Mouse (Mus musculus): Measurements from ENCODE around the gene Rac3. TPM values are rescaled to one million over a fixed set of nuclear protein-coding genes. Genes with fewer than 3 reads are reported as not detected.

The Rac3 gene
- polyA plus RNA-seq, 1 experiment from 2014 or later = 28.8 TPM

Other genes starting within 250 kb of the Rac3 start
- 187 and 250 TPM in 2 replicates for gene Mrpl12, start 236.9 kb upstream of the Rac3 start, polyA plus RNA-seq (2016; fragmentation: Nextera tagmentation; extraction: Ambion mirVana)
- gene Slc25a10, start 229.6 kb upstream of the Rac3 start, polyA plus RNA-seq (2016; fragmentation: Nextera tagmentation; extraction: Ambion mirVana) = 69.0 and 71.8 TPM in 2 replicates
- 0.26 and 1.1 TPM in 2 replicates for gene Gcgr, start 190.8 kb upstream of the Rac3 start, polyA plus RNA-seq (2016; fragmentation: Nextera tagmentation; extraction: Ambion mirVana)
- 223 and 235 TPM in 2 replicates for gene Mcrip1, start 171.7 kb upstream of the Rac3 start, polyA plus RNA-seq (2016; fragmentation: Nextera tagmentation; extraction: Ambion mirVana)
- 0.25 and 0.26 TPM in 2 replicates for gene Ppp1r27, start 170.3 kb upstream of the Rac3 start, polyA plus RNA-seq (2016; fragmentation: Nextera tagmentation; extraction: Ambion mirVana)
- gene P4hb, start 148.2 kb upstream of the Rac3 start, polyA plus RNA-seq (2016; fragmentation: Nextera tagmentation; extraction: Ambion mirVana) = 613 and 656 TPM in 2 replicates
- gene Arhgdia, start 139.8 kb upstream of the Rac3 start, polyA plus RNA-seq (2016; fragmentation: Nextera tagmentation; extraction: Ambion mirVana) = 742 and 814 TPM in 2 replicates
- gene Alyref, start 123.1 kb upstream of the Rac3 start, polyA plus RNA-seq (2016; fragmentation: Nextera tagmentation; extraction: Ambion mirVana) = 720 and 728 TPM in 2 replicates
- gene Anapc11, start 123.0 kb upstream of the Rac3 start, polyA plus RNA-seq (2016; fragmentation: Nextera tagmentation; extraction: Ambion mirVana) = 201 and 207 TPM in 2 replicates
- gene Npb, start 113.0 kb upstream of the Rac3 start, polyA plus RNA-seq (2016; fragmentation: Nextera tagmentation; extraction: Ambion mirVana) = 0.56 TPM in 1 of 2 replicates, not detected in the other
- 161 and 169 TPM in 2 replicates for gene Pcyt2, start 103.5 kb upstream of the Rac3 start, polyA plus RNA-seq (2016; fragmentation: Nextera tagmentation; extraction: Ambion mirVana)
- 27.2 and 28.8 TPM in 2 replicates for gene Sirt7, start 96.2 kb upstream of the Rac3 start, polyA plus RNA-seq (2016; fragmentation: Nextera tagmentation; extraction: Ambion mirVana)
- gene Mafg, start 87.9 kb upstream of the Rac3 start, polyA plus RNA-seq (2016; fragmentation: Nextera tagmentation; extraction: Ambion mirVana) = 25.9 and 28.1 TPM in 2 replicates
- 40.6 TPM in 2 replicates for gene Pycr1, start 77.7 kb upstream of the Rac3 start, polyA plus RNA-seq (2016; fragmentation: Nextera tagmentation; extraction: Ambion mirVana)
- not detected in 2 replicates for gene Myadml2, start 73.3 kb upstream of the Rac3 start, polyA plus RNA-seq (2016; fragmentation: Nextera tagmentation; extraction: Ambion mirVana)
- gene Notum, start 60.3 kb upstream of the Rac3 start, polyA plus RNA-seq (2016; fragmentation: Nextera tagmentation; extraction: Ambion mirVana) = 9.1 and 10.1 TPM in 2 replicates
- gene Aspscr1, start 48.5 kb upstream of the Rac3 start, polyA plus RNA-seq (2016; fragmentation: Nextera tagmentation; extraction: Ambion mirVana) = 166 and 171 TPM in 2 replicates
- gene Cenpx, start 7.7 kb upstream of the Rac3 start, polyA plus RNA-seq (2016; fragmentation: Nextera tagmentation; extraction: Ambion mirVana) = 122 and 123 TPM in 2 replicates
- gene Lrrc45, start 7.5 kb upstream of the Rac3 start, polyA plus RNA-seq (2016; fragmentation: Nextera tagmentation; extraction: Ambion mirVana) = 52.8 and 60.8 TPM in 2 replicates
- 14.0 and 15.9 TPM in 2 replicates for gene Dcxr, start 5.8 kb downstream of the Rac3 start, polyA plus RNA-seq (2016; fragmentation: Nextera tagmentation; extraction: Ambion mirVana)
- gene Cbr2, start 10.6 kb downstream of the Rac3 start, polyA plus RNA-seq (2016; fragmentation: Nextera tagmentation; extraction: Ambion mirVana) = 15.2 and 16.3 TPM in 2 replicates
- gene Hmga1b, start 41.3 kb downstream of the Rac3 start, polyA plus RNA-seq (2016; fragmentation: Nextera tagmentation; extraction: Ambion mirVana) = 9.3 and 20.0 TPM in 2 replicates
- 35.7 and 40.4 TPM in 2 replicates for gene Rfng, start 62.7 kb downstream of the Rac3 start, polyA plus RNA-seq (2016; fragmentation: Nextera tagmentation; extraction: Ambion mirVana)
- gene Gps1, start 62.8 kb downstream of the Rac3 start, polyA plus RNA-seq (2016; fragmentation: Nextera tagmentation; extraction: Ambion mirVana) = 269 and 270 TPM in 2 replicates
- gene Dus1l, start 74.9 kb downstream of the Rac3 start, polyA plus RNA-seq (2016; fragmentation: Nextera tagmentation; extraction: Ambion mirVana) = 122 and 136 TPM in 2 replicates
- 125 and 139 TPM in 2 replicates for gene Fasn, start 103.1 kb downstream of the Rac3 start, polyA plus RNA-seq (2016; fragmentation: Nextera tagmentation; extraction: Ambion mirVana)
- gene Ccdc57, start 211.4 kb downstream of the Rac3 start, polyA plus RNA-seq (2016; fragmentation: Nextera tagmentation; extraction: Ambion mirVana) = 7.0 and 7.2 TPM in 2 replicates
- gene Slc16a3, start 227.0 kb downstream of the Rac3 start, polyA plus RNA-seq (2016; fragmentation: Nextera tagmentation; extraction: Ambion mirVana) = 119 and 165 TPM in 2 replicates